Mouse (Mus musculus): Measurements from ENCODE around the gene Dcdc2a. TPM values are rescaled to one million over a fixed set of nuclear protein-coding genes. Genes with fewer than 3 reads are reported as not detected.

Dcdc2a gene
- polyA plus RNA-seq, 1 experiment = not detected

DNA sequence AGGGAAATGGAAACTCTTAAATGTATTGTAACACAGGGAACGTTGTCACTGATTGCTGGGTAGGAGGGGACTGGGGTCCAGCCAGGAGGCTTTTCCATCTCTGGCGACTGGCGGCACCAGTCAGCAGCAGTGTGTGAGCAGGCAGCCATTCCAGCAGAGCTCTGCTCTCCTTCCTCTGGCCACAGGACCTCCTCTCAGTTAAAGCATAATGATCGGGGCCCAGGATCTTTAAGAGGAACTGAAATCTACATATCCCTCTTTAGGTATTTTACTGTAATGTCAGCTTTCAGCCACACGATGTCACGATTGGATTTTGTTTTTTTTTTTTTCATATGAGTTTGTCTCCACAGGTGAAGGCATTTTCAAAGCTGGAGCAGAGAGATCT is 131.5 kb downstream of the Dcdc2a start:
- no peak for TF ChIP-seq GATA1 (IDR thresholded peaks at IDR 0.05; ENCODE audit: low read length)

DNA sequence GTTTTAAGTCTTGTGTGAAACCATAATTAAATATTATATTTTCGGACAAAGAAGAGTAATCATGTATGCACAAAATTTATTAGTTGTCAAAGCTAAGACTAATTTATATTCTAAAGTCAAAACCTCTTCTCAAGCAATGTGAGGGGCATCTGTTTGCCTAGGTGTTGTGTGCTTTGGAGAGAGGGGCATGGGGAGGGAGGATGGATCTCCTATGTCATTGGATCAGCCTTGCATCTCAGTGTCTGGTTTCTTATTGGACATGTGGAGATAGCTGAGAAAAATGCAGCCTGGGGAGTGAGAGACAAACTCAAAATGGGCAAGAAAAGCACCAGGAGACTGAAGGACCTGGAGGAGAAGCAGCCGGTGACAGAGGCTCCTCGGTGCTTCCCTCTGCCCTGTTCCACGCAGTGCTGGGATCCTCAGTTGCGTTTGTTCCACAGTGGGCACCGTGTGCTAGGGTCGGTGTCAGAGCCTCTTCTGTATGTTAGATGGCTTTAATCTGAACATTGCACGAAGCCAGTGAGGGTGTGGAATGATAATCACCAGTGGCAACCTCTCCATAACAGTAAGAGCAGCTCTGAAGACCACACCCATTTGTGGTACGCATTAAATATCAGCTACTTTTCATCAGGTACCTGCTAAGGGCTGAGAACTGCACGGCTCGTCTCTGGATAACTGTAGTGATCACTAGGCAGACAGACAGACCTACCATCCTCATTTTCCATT is 133.8 kb downstream of the Dcdc2a start:
- TF ChIP-seq GATA1 (IDR thresholded peaks at IDR 0.05; ENCODE audit: low read length) = no peak

DNA sequence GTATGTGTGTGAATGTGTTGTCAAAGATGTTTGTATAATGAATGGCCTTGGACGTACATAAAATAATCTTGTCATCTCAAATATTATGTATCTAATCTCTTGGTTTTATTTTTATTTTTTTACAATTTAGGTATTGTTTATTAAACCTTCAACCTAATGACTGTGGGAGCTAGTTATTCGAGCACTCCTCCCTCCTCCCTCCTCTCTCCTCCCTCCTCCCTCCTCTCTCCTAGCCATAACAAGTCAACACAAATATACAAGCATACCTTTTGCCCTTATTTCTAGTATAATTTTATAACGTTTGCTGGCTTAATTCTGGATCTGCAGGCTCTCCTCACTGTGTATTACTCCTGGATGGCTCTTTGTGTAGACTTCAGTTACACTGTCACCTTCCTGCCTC is 134.4 kb downstream of the Dcdc2a start:
- no peak for TF ChIP-seq GATA1 (IDR thresholded peaks at IDR 0.05; ENCODE audit: low read length)

DNA sequence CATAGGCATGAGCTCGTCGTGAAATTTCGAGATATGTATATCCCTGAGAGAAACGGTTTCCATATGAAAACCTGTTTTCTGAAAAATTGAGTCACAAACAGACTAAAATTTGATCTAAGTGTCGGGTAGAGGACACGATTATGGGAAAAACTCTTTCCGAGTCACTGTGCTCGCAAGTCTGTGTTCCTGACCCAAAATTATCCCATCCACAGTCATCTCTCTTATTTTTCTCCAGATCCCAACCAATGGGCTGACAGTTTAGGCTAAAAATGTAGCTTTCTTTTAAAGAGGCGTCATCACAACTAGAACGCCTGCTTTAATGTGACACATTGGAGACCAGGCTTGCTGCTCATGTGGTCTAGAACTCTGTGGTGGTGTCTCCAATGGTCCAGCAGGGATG is 139.9 kb downstream of the Dcdc2a start:
- TF ChIP-seq GATA1 (IDR thresholded peaks at IDR 0.05; ENCODE audit: low read length) = no peak

DNA sequence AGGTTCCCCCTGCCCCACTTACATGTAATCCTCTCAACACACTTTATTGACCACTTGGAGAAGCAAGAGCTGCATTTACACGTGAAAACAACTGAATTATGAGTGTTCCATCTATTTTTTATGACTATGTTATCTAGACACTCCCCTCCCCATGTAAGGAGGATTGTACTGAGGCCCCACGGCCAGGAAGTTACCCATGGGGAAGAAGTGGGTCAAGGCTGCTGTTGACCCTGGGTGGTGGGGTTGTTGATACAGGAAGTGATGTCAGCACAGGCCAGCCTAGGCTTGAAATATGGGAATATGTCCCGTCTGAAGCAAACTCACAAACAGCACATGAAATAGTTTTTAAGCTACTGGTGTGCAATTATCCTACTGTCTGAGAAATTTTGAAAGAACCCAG is 144.1 kb downstream of the Dcdc2a start:
- TF ChIP-seq GATA1 (IDR thresholded peaks at IDR 0.05; ENCODE audit: low read length) = no peak

DNA sequence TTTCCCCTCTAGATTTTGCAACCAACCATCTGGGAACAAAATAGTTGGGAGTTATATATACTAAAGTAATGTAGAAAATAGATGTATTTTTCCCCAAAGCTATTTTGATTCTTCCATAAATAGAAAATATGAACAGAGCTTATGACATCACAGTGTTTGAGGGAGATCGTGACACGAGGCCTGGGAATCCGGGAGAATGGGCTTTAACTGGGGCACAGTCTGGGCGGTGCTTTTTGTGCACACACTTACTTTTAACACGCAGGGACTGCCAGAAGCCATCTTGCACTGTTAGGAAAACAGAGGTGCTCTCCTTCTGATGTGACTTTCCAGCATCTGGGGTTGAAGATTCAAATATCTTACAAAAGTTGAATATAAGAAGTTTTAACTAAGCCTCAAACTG is 151.1 kb downstream of the Dcdc2a start:
- no peak for TF ChIP-seq GATA1 (IDR thresholded peaks at IDR 0.05; ENCODE audit: low read length)

DNA sequence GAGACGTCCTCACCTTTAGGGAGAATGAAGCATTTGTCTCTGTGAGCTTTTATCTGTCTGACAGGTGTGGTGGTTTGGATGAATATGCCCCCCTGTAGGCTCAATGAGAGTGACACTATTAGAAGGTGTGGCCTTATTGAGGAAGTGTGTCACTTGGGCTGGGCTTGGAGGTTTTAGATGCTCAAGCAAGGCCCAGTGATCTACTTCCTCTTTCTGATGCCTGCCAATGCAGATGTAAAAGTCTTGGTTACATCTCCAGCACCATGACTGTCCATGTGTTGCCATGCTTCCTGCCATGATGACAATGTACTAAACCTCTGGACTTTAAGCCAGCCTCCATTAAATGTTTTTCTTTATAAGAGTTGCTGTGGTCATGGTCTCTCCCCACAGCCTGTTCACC is 162.6 kb downstream of the Dcdc2a start:
- no peak for TF ChIP-seq GATA1 (IDR thresholded peaks at IDR 0.05; ENCODE audit: low read length)

DNA sequence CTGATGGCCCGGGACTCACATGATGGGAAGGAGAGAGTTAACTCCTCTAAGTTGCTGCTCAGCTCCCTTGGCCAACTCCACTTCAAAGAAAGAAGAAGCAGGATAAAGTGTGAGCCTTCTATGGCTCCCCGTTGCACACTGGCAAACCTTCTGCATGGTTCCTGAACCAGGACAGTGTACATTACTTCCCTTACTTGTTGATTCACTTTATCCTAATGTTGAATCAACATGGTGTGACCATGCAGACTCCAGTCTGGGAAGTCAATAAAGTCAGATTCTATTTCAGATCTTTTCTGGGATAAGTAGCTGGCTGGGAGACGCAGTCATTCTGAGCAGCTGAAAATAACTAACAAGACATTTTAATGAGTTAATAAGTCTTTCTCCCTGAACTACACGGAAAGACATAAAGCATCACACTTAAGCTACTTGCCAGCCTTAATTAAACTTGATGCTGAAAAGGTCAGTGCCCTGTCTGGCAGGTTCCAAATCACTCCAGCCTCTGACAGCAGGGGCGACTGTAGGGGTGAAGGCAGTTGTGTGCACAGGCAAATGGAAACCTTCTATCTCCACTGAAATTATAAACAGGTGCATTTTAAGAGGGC is 164.5 kb downstream of the Dcdc2a start:
- no peak for TF ChIP-seq GATA1 (IDR thresholded peaks at IDR 0.05; ENCODE audit: low read length)

DNA sequence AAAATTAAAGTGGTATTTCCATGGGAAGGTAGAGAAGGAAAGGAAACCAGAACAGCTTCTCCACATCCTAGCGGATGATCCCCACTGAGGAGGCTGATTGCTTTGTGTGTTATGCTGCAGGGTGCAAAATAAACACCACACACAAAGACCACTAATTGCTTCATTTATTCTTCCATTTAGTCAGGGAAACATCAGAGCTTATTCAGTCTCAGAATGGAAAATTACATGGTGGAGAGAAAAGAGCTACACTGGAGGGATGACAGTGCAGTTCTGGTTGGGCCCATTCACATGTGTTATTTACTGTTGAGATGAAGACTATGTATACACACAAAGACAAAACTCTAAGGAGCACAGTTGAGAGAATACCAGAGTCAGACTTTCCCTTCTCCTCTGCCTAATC is 196.1 kb downstream of the Dcdc2a start:
- TF ChIP-seq GATA1 (IDR thresholded peaks at IDR 0.05; ENCODE audit: low read length) = no peak

DNA sequence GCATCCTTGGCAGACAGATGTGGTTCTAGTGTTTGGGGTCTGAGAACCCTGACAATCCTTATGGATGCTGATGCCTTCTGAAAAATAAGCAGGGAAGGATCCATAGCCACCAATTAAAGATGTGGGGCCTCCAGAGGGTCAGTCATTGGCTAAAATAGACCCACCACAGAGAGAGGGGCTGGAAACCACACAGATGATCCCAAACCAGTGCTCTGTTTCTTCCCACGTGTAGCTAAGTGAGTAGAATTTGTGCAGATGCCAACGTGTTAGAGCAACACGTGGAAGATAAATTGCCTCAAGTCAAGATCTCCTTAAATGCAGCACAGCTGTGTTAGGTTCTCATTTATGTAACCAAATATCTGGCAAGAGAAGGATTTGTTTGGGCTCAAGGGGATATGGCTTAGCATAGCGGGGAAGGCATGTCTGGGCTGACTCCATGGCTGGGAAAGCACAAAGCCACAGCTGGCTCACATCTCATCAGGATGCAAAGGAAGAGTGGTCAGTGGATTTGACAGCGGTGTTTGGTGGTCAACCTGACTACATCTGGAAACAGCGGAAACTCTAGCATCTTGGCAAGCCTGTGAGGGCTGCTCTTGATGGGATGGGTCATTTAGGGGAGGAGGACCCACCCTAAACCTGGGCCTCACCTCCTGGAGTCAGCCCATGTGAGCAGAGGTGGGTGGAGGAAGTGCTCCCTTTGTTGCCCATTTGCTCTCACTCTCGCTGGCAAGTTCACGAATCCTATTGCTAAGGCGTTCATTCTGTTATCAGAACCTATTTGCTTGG is 198.9 kb downstream of the Dcdc2a start:
- no peak for TF ChIP-seq GATA1 (IDR thresholded peaks at IDR 0.05; ENCODE audit: low read length)

DNA sequence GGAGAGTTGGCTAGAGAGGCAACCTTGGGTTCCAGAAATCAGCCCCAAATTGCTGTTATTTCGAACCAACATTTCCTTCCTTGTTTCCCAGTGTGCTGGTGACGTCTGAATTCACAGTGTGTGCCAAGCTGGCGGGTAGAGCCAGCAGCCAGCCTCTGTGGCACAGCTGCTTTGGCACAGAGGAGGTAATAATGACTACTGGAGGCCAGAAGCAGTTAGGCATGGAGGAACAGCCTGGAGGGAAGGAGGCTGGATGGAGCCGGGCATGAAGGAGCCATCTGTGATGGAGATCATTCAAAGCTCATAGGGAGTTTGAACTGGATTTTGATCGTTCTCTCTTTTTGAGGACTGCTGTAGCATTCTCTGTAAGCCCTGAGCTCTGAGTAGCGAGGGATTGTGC is 201.8 kb downstream of the Dcdc2a start:
- no peak for TF ChIP-seq GATA1 (IDR thresholded peaks at IDR 0.05; ENCODE audit: low read length)

Other genes with a start within 250 kb of the Dcdc2a start
- 46.7 and 50.2 TPM in 2 replicates for gene Acot13, start 224.5 kb upstream of the Dcdc2a start, polyA plus RNA-seq (2012)
- gene Tdp2, start 224.3 kb upstream of the Dcdc2a start, polyA plus RNA-seq (2012) = 49.8 and 53.5 TPM in 2 replicates
- not detected in 2 replicates for gene D130043K22Rik, start 210.9 kb upstream of the Dcdc2a start, polyA plus RNA-seq (2012)
- not detected in 2 replicates for gene Aldh5a1, start 118.3 kb upstream of the Dcdc2a start, polyA plus RNA-seq (2012)
- not detected in 2 replicates for gene Gpld1, start 112.9 kb upstream of the Dcdc2a start, polyA plus RNA-seq (2012)
- gene Mrs2, start 35.6 kb upstream of the Dcdc2a start, polyA plus RNA-seq (2012) = 6.4 and 8.6 TPM in 2 replicates
- gene Nrsn1, start 214.5 kb downstream of the Dcdc2a start, polyA plus RNA-seq (2012) = not detected in 2 replicates